Mouse (Mus musculus): ENCODE measurements around the gene Zmynd15.

GRCm38 (mm10) chr11:70467902-70468619 is 8.8 kb downstream of the Zmynd15 start:
- TF ChIP-seq CTCF (conservative IDR thresholded peaks at IDR 0.05; ENCODE audit: low read length): no peak
- TF ChIP-seq NANOG (IDR thresholded peaks at IDR 0.05; ENCODE audit: borderline replicate concordance, low read length): no peak
- no peak for TF ChIP-seq POU5F1 (IDR thresholded peaks at IDR 0.05; ENCODE audit: borderline replicate concordance, low read length)
